Mouse (Mus musculus) adrenal gland, postnatal 25 days (tissue): ENCODE results near the gene Dtnbp1. TPM values are rescaled to one million over a fixed set of nuclear protein-coding genes. Genes with fewer than 3 reads are reported as not detected.

Experiments used
- DNase-seq: peaks from one replicate; pipeline ENCODE4 v3.0.0; 2021; ENCODE audit warnings: mixed read lengths
- total RNA-seq: library from RNA; stranded (reverse); gene quantifications from 2 replicates; pipeline ENCODE4 v1.2.3, GENCODE M21; 2021

The Dtnbp1 gene
- total RNA-seq, 1 experiment from 2014 or later: 41.4 TPM

GRCm38 (mm10) chr13:44904271-44904670 is 97.7 kb downstream of the Dtnbp1 start:
- DNase-seq: no peak

- DNase-seq: no peak
Measured at GRCm38 (mm10) chr13:44903416-44903815, 98.5 kb downstream of the Dtnbp1 start.

GRCm38 (mm10) chr13:44902299-44902698 is 99.6 kb downstream of the Dtnbp1 start:
- no peak for DNase-seq

- no peak for DNase-seq
Measured at GRCm38 (mm10) chr13:44896211-44896610, 105.7 kb downstream of the Dtnbp1 start.

GRCm38 (mm10) chr13:44891813-44892730 is 109.9 kb downstream of the Dtnbp1 start:
- DNase-seq: no peak

DNA sequence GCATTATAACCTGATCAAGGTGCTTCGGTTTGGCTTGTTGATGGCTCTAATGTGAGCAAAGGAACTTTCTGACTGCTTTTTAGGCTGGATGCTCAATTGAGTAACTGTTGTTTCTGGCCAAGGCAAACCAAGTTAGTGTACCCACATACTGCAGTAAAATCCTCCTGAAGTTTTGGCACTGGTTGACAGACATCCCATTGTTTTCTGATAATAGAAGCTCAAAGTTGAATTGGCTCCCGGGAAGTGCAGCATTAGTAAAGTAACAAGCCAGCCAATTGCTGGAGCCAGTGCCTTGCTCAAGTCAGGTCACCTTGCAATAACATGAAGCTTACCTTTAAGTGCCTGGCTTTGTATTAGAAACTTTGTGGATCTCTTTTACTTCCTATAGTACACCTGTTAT is 111.3 kb downstream of the Dtnbp1 start:
- DNase-seq: no peak

DNA sequence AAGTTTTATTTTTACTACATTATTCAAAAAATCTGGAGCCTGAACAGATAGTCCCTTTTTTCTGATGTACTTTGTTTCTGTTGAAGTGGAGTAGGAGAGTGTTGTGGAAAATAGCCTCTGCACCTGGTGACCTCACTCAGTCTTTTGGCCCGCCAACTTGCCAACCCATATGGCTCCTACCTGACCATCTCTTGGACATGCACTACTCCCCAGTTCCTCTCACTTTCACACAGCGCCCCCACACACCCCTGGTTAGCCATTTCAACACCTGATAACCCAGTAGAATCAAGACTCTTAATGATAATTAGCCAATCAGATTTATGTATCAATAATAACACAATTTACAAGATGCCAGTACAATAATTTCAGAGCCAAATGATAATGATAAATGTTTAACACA is 115.7 kb downstream of the Dtnbp1 start:
- DNase-seq: no peak

DNA sequence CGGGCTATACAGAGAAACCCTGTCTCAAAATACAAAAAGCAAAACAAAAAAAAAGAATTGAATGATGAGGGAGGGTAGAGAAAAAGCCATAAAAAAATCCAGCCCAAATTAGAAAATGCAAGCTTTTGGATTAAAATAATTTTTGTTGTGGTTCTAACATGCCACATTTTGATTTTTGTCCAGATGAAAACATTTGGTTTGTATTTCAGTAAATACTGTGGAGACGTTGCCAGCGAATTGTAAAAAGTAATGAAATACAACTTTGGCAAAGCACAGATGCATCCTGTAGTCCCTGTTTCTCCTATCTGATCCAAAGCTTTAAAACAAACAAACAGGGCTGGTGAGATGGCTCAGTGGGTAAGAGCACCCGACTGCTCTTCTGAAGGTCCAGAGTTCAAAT is 120.9 kb downstream of the Dtnbp1 start:
- DNase-seq: no peak

DNA sequence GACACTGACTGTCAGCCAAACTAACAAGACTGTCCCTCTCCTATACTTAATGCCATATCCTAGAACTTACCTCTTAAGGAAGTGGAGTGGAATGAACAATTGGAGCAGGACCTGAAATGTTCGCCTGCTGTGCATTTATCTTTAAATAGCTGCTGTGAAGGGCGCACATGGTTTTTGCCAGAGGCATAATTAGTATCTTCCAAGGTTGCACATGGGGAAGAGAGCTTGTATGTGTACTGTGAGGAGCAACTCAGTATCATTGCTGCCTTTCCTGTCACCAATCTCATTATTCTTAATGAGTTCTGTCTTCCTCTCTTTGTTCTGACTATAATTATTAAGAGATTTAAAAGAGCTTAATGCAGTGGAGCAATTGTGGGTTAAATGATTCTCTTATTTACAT is 125.1 kb downstream of the Dtnbp1 start:
- no peak for DNase-seq

Other genes starting within 250 kb of the Dtnbp1 start
- 0.12 TPM in 1 of 2 replicates, not detected in the other for gene Gm9817, start 76.5 kb upstream of the Dtnbp1 start, total RNA-seq